Mouse (Mus musculus) neutrophil, adult 59 days (primary cell): ENCODE measurements around the gene Cd46. TPM values are rescaled to one million over a fixed set of nuclear protein-coding genes. Genes with fewer than 3 reads are reported as not detected.

Source experiments
- total RNA-seq, 2 experiments: library from RNA; stranded (reverse); gene quantifications; 1 replicate in 1 of 2; 2 replicates in 1 of 2; pipeline ENCODE4 v1.2.4; 2023

Gene Cd46
- total RNA-seq: 1 to 10 TPM; 2.8 to 5.1 TPM

DNA sequence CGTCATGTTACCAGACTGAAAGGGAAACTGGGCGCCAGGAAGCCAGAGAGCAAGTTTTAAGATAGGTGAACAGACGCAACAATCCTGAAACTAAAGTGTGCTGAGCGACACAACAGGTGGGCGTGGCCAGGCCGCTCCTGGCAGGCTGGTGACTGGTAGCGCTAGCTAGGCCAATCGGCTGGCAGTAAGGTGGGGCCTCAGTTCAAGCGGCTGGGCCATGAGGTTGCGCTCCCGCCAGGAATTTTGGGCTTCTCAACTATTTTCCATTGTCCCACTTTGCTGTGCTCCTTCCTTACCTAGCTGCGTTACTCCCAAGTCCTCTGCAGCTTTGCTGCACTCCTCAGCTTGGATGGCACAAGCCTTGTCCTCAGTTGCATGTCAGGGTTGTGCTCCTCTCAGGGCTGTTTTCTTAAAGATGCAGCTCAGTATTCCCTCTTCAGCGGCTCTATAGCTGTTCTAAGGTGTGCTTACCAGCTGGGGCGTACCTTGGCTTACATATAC is at the start of gene Cd46:
TSS of gene Cd46 (minus strand) at position 30 of the 501 bp plus-strand sequence.

GRCm38 (mm10) chr1:195130953-195131674 is 39.1 kb upstream of the Cd46 start, which contains the start of gene Cr1l:
Cr1l (minus strand) TSS chr1:195131586.

Other genes with a start within 250 kb of the Cd46 start
- 1 to 10 TPM; 8.4 to 8.6 TPM for gene Cd34, start 153.4 kb downstream of the Cd46 start, total RNA-seq
- gene Cr1l, start 39.3 kb upstream of the Cd46 start, total RNA-seq: 10 to 100 TPM; 83.7 to 92.7 TPM
- gene Cr2, start 84.5 kb upstream of the Cd46 start, total RNA-seq: under 1 TPM in 1 of 2 experiments, not detected in 1; 0.37 TPM